Mouse (Mus musculus): ENCODE results near the gene Slc8b1.

- TF ChIP-seq CTCF (IDR thresholded peaks at IDR 0.05; ENCODE audit: low read depth) (no peak), EP300 (optimal IDR thresholded peaks at IDR 0.05) (no peak)
Observed at GRCm38 (mm10) chr5:120550137-120550536, 39.2 kb downstream of the Slc8b1 start.

All from stomach, postnatal 0 days (tissue).